Mouse (Mus musculus) liver, embryonic 14.5 days (tissue): ENCODE measurements around the gene Ssbp3.

Experiments
- CTCF ChIP-seq: IDR thresholded peaks from 2 replicates; pipeline ENCODE4 v1.5.1; 2016; ENCODE audit warnings: antibody characterized with exemption, low read depth, control low read depth
- EP300 ChIP-seq: IDR thresholded peaks from 2 replicates; pipeline ENCODE4 v1.6.1; 2016; ENCODE audit warnings: antibody characterized with exemption, low read depth

DNA sequence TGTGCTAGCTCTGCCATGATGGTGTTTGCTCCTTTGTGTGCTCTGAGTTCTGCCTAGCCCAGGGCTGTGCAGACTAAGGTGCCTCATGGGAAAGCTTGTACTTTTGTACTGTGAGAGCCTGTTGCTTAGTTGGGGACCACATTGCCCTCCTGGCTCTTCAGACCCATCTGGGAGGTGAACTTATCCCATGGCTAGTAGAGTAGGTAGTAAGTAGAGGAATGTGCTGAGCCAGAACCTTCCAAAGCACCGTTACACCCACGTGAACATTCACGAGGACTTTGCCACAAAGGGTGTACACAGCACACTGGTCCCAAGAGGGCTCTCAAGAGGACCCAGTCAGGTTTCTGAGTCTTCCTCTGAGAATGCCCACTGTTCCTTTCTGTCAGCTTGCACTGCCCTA, 48.1 kb downstream of the Ssbp3 start:
- TF ChIP-seq CTCF: no peak
- TF ChIP-seq EP300: no peak
